Mouse (Mus musculus) spleen, adult 2 months (tissue): Measurements from ENCODE around the gene Atp5g1.

ENCODE experiments used
- CTCF ChIP-seq: fragments of 200-500 bp; IDR thresholded peaks from 2 replicates; pipeline ENCODE4 v1.5.1; 2011; ENCODE audit warnings: mild to moderate bottlenecking, inconsistent platforms; ENCODE audit not compliant: insufficient read depth, insufficient read length, insufficient replicate concordance; ENCODE audit errors: extremely low read depth
- POLR2A ChIP-seq: fragments of 200-500 bp; IDR thresholded peaks from 2 replicates; pipeline ENCODE4 v1.6.1; 2011; ENCODE audit warnings: low read depth, low read length, inconsistent platforms

DNA sequence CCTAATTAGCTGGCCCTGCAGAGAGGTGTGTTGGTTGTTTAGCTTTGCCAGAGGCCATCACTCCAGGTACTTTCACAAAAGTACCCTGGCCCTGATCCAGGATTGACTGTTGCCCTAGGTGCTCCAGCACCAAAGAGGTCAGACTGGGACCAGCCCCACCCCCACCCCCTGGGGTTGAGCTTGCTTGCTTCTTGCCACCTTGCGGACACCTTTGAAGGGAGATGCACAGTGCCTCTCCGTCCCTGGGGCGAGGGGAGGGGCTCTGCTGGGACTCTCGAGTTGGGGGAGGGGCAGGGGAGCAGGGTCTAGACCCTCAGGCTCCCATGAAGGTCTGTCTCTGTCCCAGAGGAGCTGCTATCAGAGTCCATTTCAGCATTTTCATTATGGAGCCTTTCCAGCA is 25.5 kb downstream of the Atp5g1 start:
- TF ChIP-seq CTCF (no peak), POLR2A (no peak)
